Mouse (Mus musculus): Measurements from ENCODE around the gene Add3. TPM values are rescaled to one million over a fixed set of nuclear protein-coding genes. Genes with fewer than 3 reads are reported as not detected.

Add3 gene
- polyA plus RNA-seq, 1 experiment from 2014 or later = 97.6 TPM

DNA sequence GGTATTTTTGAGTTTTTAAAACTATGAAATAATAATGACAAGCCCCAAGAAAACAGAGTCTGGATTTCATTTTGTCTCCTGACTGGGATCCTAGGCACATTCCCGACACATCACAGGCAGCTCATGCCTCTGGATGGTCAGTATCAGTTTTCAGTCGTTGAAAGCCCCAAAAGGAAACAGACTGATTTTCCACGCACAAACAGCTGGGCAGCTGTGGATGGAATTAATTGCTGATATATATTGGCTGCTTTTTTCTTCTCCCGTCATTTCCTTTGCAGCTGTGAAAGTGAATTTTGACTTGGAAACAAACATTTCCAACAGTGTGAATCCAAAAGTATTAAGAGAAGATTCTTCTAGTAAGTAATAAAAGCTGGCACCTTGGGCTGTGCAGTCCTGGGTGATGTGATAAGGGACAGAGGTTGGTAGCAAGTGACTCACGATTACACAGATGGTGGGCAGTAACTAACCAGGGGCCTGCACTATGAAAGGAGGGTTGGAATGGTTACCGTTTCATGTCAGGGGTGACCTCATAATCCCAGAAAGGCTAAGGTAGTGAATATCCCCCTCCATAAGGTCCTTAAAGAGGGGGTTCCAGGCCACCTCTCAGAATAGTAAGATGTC is 51.7 kb downstream of the Add3 start:
- Histone ChIP-seq H3K36me3 (no peaks in the 10 kb centered on the region), H3K9ac (no peak overlapping the region), H3K9me3 (no peaks in the 10 kb centered on the region), H3K4me3 (no peak overlapping the region), H3K27ac (no peak overlapping the region), H3K27me3 (no peaks in the 10 kb centered on the region), H3K4me2 (replicated peaks) (no peak overlapping the region), H3K4me1 (peaks cover 40% of the 10 kb centered on the region)
- no peak for ATAC-seq (ENCODE audit: low FRiP score, low read depth)
- WGBS = 31% methylated on average over 6 of the region's 6 CpGs

DNA sequence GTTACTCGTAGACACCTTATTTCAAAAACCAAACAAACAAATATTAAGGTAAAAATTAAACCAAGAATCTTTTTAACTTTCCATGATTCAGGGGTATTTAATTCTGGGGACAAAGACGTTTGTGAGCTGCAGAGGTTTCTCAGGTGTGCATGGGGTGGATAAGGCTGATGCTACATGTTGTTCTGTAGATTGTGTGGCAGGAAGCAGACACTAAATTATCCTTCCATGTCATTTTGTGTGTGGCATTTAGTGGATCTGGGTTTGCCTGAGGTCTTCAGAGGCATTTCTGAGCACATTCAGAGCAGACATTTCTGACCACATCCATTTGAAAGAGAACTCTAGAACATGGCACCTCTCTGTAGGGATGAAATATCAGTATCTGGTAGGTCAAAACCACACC is 52.9 kb downstream of the Add3 start:
- Histone ChIP-seq H3K9ac (no peak overlapping the region), H3K36me3 (no peaks in the 10 kb centered on the region), H3K27ac (no peak overlapping the region), H3K4me3 (no peak overlapping the region), H3K4me2 (replicated peaks) (no peak overlapping the region), H3K9me3 (no peaks in the 10 kb centered on the region), H3K4me1 (peaks cover 30% of the 10 kb centered on the region), H3K27me3 (no peaks in the 10 kb centered on the region)
- 87% methylated on average over 2 of the region's 2 CpGs for WGBS
- ATAC-seq (ENCODE audit: low FRiP score, low read depth) = no peak

DNA sequence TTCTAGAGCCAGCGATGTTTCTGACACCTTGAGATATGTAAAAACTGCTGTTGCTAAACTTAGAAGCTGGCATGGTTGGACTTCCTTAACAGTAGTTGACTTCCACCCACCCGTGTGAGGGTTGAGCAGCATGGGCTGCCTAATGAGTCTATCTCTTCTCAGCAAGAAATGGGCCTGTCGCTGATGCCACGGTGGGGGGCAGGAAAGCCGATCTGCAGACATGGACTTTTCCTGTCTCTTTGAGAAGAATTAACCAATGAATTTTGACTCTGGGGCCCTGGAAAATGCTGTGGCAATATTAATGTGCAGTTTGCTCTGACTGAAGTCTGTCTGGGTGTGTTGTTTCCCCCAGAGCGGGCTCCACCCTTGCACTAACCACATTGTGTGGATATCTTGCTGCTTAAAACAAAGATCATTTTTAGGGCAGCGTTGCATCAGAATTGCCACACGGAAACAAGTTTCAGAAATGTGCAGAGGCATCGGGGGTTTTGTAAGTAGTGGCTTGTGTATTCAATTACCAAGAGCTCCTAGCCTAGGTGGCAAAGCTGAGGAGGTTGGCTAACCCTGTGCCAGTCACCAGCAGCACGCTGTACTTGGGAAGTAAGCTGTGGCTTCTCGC is 53.8 kb downstream of the Add3 start:
- no peak for ATAC-seq (ENCODE audit: low FRiP score, low read depth)
- Histone ChIP-seq H3K27me3 (no peaks in the 10 kb centered on the region), H3K27ac (no peak overlapping the region), H3K36me3 (no peaks in the 10 kb centered on the region), H3K4me2 (replicated peaks) (no peak overlapping the region), H3K9ac (no peak overlapping the region), H3K4me3 (no peak overlapping the region), H3K4me1 (peaks cover 29% of the 10 kb centered on the region), H3K9me3 (no peaks in the 10 kb centered on the region)
- WGBS = 63% methylated on average over 11 of the region's 11 CpGs

DNA sequence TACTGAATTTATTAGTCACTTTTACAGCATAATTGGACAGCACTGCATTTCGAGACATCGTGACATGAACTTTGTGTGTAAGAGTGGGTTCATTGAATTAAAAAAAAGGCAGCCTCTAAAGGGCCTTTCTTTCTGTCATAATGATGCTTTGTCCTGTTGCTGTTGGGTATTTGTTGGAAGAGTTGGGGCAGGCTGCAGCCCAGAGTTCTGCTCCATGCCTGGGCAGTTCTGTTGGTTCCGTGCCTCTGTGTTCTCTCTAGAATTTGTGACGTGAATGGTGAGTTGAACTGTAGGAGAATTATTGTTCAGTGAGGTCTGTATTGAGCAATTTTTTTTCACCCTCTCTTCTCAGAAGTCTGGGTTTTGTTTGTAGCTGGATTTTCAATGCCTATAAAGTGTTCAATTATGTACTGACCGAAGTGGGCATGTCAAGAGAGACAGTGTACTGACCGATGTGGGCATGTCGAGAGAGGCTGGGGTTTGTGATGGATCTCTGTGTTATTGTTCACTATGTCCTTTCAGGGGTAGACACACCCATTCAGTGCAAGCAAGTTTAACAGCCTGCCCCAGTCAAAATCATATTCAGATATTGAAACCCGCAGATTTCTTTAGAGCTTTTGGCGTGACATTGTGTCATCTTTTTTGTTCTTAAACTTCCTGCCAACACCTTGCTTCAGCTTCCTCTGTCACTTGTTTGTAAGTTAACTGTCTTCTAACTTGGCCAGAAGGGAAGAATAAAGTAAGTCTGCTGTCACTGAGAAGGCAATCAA is 54.7 kb downstream of the Add3 start:
- H3K9ac ChIP-seq = no peak overlapping the region
- no peaks in the 10 kb centered on the region for H3K9me3 ChIP-seq
- no peak for ATAC-seq (ENCODE audit: low FRiP score, low read depth)
- H3K4me1 ChIP-seq = peaks cover 29% of the 10 kb centered on the region
- peaks cover 7% of the 10 kb centered on the region for H3K36me3 ChIP-seq
- no peak overlapping the region for H3K27ac ChIP-seq
- WGBS = 73% methylated on average over 9 of the region's 9 CpGs
- no peak overlapping the region for H3K4me2 ChIP-seq (replicated peaks)
- no peaks in the 10 kb centered on the region for H3K27me3 ChIP-seq
- no peak overlapping the region for H3K4me3 ChIP-seq

DNA sequence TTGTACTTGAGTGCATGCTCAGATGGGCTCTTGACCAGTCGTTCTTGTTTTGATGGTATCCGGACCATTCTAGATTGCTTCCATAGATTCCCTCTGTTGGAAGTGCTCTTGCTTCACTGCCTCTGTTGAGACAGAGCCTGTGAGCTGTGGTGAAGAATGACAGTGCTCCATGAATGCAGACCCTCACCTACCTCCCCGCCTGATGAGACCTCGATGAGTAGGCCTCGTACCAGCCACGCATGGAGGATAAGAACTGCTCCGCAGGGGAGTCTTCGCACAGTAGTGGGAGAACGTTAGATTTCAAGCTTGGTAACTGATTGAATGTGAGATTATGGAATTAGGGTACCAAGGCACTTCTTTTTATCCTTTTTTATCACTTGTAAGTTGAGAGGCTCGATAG is 56.7 kb downstream of the Add3 start:
- Histone ChIP-seq H3K27me3 (no peaks in the 10 kb centered on the region), H3K9ac (no peak overlapping the region), H3K27ac (no peak overlapping the region), H3K36me3 (peaks cover 7% of the 10 kb centered on the region), H3K4me3 (no peak overlapping the region), H3K4me1 (peaks cover 17% of the 10 kb centered on the region), H3K4me2 (replicated peaks) (no peak overlapping the region), H3K9me3 (no peaks in the 10 kb centered on the region)
- no peak for ATAC-seq (ENCODE audit: low FRiP score, low read depth)
- WGBS = 96% methylated on average over 10 of the region's 10 CpGs

DNA sequence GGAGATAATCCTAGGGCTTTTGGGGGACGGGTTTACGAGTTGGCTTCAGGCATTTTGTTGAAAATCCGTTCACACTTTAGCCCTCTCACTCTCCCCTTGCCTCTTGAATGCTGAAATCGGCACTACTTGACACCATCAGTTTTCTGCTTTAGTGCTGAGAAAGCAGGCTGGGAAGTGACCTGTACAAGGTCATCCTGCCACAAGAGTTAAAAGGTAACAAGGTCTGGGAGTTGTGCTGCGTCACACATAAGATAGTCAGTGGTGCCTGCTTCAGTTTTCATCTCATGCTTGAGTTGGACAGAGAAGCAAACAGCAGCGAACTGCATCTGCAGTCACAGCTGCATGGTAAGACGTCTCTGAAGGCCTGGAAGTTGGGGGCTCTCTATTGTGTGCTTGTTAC is 57.5 kb downstream of the Add3 start:
- 65% methylated on average over 7 of the region's 7 CpGs for WGBS
- ATAC-seq (ENCODE audit: low FRiP score, low read depth) = no peak
- peaks cover 7% of the 10 kb centered on the region for H3K36me3 ChIP-seq
- no peaks in the 10 kb centered on the region for H3K9me3 ChIP-seq
- peaks cover 14% of the 10 kb centered on the region for H3K4me1 ChIP-seq
- no peak overlapping the region for H3K4me3 ChIP-seq
- H3K27me3 ChIP-seq = no peaks in the 10 kb centered on the region
- no peak overlapping the region for H3K9ac ChIP-seq
- no peak overlapping the region for H3K4me2 ChIP-seq (replicated peaks)
- H3K27ac ChIP-seq = no peak overlapping the region

DNA sequence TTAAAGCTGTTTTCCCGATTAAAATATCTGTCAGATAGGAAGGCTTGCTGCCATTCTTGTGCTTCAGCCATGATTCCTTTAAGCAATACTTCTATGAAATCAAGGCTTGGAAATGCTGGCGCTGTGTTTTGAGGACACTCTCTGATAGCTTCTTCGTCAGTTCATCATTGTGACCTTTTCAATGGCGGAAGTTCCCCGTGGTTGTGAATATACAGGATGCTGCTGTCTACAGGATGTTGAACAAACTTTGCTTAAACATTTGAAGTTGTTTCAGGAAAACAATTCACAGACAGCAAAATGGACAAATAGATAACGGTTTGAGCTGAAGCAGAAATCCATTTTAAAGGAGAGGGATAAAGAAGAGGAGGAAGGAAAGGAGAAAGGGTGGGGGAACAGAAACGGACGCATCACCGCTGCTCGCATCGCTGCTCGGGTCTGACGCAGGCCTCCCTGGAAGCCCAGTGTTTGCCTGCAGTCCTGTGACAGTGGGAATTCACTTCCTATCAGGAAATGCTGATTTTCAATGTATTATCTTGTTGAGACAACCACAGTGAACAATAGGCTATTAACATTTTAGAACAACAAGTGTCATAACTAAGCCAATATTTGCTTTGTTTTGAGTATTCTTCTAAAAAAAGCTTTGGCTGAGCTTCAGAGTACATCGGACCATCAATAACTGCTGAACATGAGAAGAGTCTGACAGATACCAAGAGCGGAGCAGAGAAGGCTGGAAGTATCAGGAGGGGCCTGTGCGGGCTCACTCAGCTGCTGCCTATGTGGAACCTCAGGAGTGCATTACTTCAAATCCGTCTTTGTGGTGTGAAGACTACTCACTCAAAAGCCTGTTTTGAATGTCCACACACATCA is 58.7 kb downstream of the Add3 start:
- H3K4me1 ChIP-seq = peaks cover 10% of the 10 kb centered on the region
- H3K4me3 ChIP-seq = no peak overlapping the region
- ATAC-seq (ENCODE audit: low FRiP score, low read depth) = no peak
- H3K27me3 ChIP-seq = no peaks in the 10 kb centered on the region
- WGBS = 90% methylated on average over 17 of the region's 17 CpGs
- no peak overlapping the region for H3K9ac ChIP-seq
- no peaks in the 10 kb centered on the region for H3K9me3 ChIP-seq
- H3K36me3 ChIP-seq = peaks cover 7% of the 10 kb centered on the region
- no peak overlapping the region for H3K27ac ChIP-seq
- H3K4me2 ChIP-seq (replicated peaks) = no peak overlapping the region

DNA sequence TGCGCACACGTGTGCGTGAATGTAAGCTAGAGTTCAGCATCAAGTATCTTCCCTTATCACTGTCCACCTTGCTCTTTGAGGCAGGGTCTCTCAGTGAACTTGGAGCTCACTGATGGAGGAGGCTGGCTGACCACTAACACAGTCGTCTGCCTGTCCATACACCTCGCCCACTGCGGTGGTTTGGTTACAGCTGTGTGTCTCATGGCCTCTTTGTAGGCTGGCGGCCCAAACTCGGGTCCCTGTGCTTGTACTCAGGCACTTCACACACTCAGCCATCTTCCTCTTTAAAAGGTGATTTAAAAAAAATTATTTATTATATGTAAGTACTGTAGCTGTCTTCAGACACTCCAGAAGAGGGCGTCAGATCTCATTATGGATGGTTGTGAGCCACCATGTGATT is 59.5 kb downstream of the Add3 start:
- no peak overlapping the region for H3K4me2 ChIP-seq (replicated peaks)
- no peak overlapping the region for H3K9ac ChIP-seq
- peaks cover 2% of the 10 kb centered on the region for H3K4me1 ChIP-seq
- WGBS = 93% methylated on average over 9 of the region's 9 CpGs
- no peak overlapping the region for H3K27ac ChIP-seq
- H3K4me3 ChIP-seq = no peak overlapping the region
- H3K27me3 ChIP-seq = no peaks in the 10 kb centered on the region
- no peaks in the 10 kb centered on the region for H3K9me3 ChIP-seq
- no peak for ATAC-seq (ENCODE audit: low FRiP score, low read depth)
- H3K36me3 ChIP-seq = peaks cover 7% of the 10 kb centered on the region

DNA sequence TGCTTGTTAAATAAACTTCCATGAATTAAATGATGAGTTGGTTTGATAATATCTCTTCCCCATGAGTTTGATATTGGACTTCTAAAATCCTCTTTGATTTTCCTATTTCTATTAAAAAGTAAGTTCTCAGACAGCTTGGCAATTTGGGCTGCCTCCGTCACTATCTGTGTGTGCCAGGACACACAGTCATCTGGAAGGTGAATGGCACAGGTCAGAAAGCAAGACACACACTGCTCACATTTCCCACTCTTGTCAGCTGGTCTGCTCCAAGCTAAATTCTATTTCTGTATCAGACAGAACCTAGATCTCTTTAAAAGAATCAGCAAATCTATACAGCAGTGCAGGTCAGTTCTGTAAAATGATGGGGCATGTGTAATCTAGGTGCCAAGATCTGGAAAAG is 61.9 kb downstream of the Add3 start:
- peaks cover 7% of the 10 kb centered on the region for H3K36me3 ChIP-seq
- no peaks in the 10 kb centered on the region for H3K4me1 ChIP-seq
- no peak overlapping the region for H3K4me2 ChIP-seq (replicated peaks)
- H3K27ac ChIP-seq = no peak overlapping the region
- no peak overlapping the region for H3K9ac ChIP-seq
- no peaks in the 10 kb centered on the region for H3K27me3 ChIP-seq
- ATAC-seq (ENCODE audit: low FRiP score, low read depth) = no peak
- no peaks in the 10 kb centered on the region for H3K9me3 ChIP-seq
- WGBS = 92% methylated on average over 1 of the region's 1 CpGs
- no peak overlapping the region for H3K4me3 ChIP-seq

DNA sequence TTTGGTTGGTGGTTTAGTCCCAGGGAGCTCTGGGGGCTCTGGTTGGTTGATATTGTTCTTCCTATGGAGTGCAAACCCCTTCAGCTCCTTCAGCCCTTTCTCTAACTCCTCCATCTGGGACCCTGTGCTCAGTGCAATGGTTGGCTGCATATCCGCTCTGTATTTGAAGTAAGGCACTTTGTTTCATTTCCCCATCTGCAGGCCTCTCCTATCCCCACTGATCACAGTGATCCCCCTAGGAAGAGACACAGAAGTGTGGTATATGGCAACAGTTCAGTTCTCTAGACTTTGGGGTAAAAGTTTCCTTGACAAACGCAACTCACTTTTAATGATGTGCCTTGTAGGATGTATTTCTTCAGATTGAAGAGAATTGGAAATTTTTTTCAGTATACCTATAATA is 66.7 kb downstream of the Add3 start:
- WGBS = 90% methylated on average over 2 of the region's 2 CpGs
- no peaks in the 10 kb centered on the region for H3K36me3 ChIP-seq
- H3K4me1 ChIP-seq = peaks cover 12% of the 10 kb centered on the region
- H3K9me3 ChIP-seq = no peaks in the 10 kb centered on the region
- no peak overlapping the region for H3K9ac ChIP-seq
- H3K27me3 ChIP-seq = no peaks in the 10 kb centered on the region
- no peak for ATAC-seq (ENCODE audit: low FRiP score, low read depth)
- H3K4me3 ChIP-seq = no peak overlapping the region
- no peak overlapping the region for H3K27ac ChIP-seq
- no peak overlapping the region for H3K4me2 ChIP-seq (replicated peaks)

DNA sequence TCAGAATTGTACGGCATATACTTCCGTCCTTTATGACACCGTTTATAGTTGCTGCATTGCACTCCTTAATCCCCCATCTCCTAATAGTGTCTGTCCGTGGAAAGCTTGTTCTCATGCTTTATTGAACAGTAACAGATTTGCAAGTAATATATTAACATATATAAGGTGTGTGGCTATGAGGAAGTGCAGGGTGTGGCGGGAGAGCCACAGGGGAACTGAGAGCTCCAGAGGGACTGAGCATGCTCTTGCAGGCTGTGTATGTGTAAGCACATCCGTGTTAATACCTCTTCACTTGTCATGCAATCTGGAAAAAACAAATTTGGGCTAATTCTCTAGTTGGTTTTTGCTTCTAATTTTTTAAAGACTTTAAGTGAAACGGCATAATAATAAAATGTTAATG is 68.6 kb downstream of the Add3 start:
- H3K9me3 ChIP-seq = no peaks in the 10 kb centered on the region
- H3K36me3 ChIP-seq = no peaks in the 10 kb centered on the region
- peaks cover 12% of the 10 kb centered on the region for H3K4me1 ChIP-seq
- H3K9ac ChIP-seq = no peak overlapping the region
- H3K4me3 ChIP-seq = no peak overlapping the region
- 78% methylated on average over 7 of the region's 7 CpGs for WGBS
- H3K27ac ChIP-seq = no peak overlapping the region
- H3K27me3 ChIP-seq = no peaks in the 10 kb centered on the region
- H3K4me2 ChIP-seq (replicated peaks) = no peak overlapping the region
- no peak for ATAC-seq (ENCODE audit: low FRiP score, low read depth)

DNA sequence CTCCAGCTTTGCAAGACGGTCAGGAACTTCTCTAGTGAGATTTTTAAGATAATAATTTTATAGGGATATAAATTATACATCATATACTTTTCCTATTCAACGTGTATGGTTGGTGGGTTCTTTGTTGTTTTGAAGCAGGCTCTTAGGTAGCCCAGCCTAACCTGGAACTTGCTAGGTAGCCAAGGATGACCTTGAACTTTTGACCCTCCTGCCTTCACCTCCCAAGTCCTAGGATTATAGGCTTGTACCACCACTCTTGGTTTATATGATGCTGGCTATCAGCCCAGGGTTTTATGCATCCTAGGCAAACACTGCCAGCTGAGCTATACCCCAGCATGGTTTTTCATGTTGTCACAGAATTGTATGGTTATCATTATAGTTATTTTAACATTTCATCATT is 70.0 kb downstream of the Add3 start:
- H3K27me3 ChIP-seq = no peaks in the 10 kb centered on the region
- H3K4me2 ChIP-seq (replicated peaks) = no peak overlapping the region
- WGBS = 62% methylated on average over 2 of the region's 2 CpGs
- H3K36me3 ChIP-seq = no peaks in the 10 kb centered on the region
- H3K27ac ChIP-seq = no peak overlapping the region
- H3K4me3 ChIP-seq = no peak overlapping the region
- H3K9me3 ChIP-seq = no peaks in the 10 kb centered on the region
- ATAC-seq (ENCODE audit: low FRiP score, low read depth) = no peak
- H3K9ac ChIP-seq = no peak overlapping the region
- peaks cover 12% of the 10 kb centered on the region for H3K4me1 ChIP-seq

All from limb, embryonic 13.5 days (tissue).